Mouse (Mus musculus): ENCODE measurements around the gene 1500009C09Rik. TPM values are rescaled to one million over a fixed set of nuclear protein-coding genes. Genes with fewer than 3 reads are reported as not detected.
"Not testable (repeated sequence)": the region's sequence is repeated elsewhere in the genome, so short reads cannot be mapped to it uniquely, and the experiment has no call there.

1500009C09Rik gene
- total RNA-seq, 2 experiments from 2014 or later = not detected

GRCm38 (mm10) chr15:82244115-82244804 lies 7.9 kb upstream of the 1500009C09Rik start, which contains the start of gene Cenpm:
TSS of gene Cenpm (minus strand) at chr15:82244748.
- peak; percentile 99 for ATAC-seq (replicated peaks; ENCODE audit: low FRiP score, low TSS enrichment, poor library complexity, severe bottlenecking)

GRCm38 (mm10) chr15:82244805-82245161 lies 7.4 kb upstream of the 1500009C09Rik start:
- not testable (repeated sequence) for ATAC-seq (replicated peaks; ENCODE audit: low FRiP score, low TSS enrichment, poor library complexity, severe bottlenecking)

- ATAC-seq (replicated peaks; ENCODE audit: low FRiP score, low TSS enrichment, poor library complexity, severe bottlenecking) = no peak
Measured at GRCm38 (mm10) chr15:82247131-82247776, 4.9 kb upstream of the 1500009C09Rik start.

- ATAC-seq (replicated peaks; ENCODE audit: low FRiP score, low TSS enrichment, poor library complexity, severe bottlenecking) = no peak
Measured at GRCm38 (mm10) chr15:82251579-82251978, 618 bp upstream of the 1500009C09Rik start.

GRCm38 (mm10) chr15:82255248-82255647 lies 3.1 kb downstream of the 1500009C09Rik start:
- no peak for ATAC-seq (replicated peaks; ENCODE audit: low FRiP score, low TSS enrichment, poor library complexity, severe bottlenecking)

- ATAC-seq (replicated peaks; ENCODE audit: low FRiP score, low TSS enrichment, poor library complexity, severe bottlenecking) = no peak
Measured at GRCm38 (mm10) chr15:82255944-82256383, 3.8 kb downstream of the 1500009C09Rik start.

- ATAC-seq (replicated peaks; ENCODE audit: low FRiP score, low TSS enrichment, poor library complexity, severe bottlenecking) = peak; percentile 73
Measured at GRCm38 (mm10) chr15:82259510-82259909, 7.3 kb downstream of the 1500009C09Rik start.

GRCm38 (mm10) chr15:82266356-82266755 lies 14.2 kb downstream of the 1500009C09Rik start:
- peak; percentile 68 for ATAC-seq (replicated peaks; ENCODE audit: low FRiP score, low TSS enrichment, poor library complexity, severe bottlenecking)

- ATAC-seq (replicated peaks; ENCODE audit: low FRiP score, low TSS enrichment, poor library complexity, severe bottlenecking) = no peak
Measured at GRCm38 (mm10) chr15:82268185-82268584, 16.0 kb downstream of the 1500009C09Rik start.

GRCm38 (mm10) chr15:82268783-82269182 lies 16.6 kb downstream of the 1500009C09Rik start:
- ATAC-seq (replicated peaks; ENCODE audit: low FRiP score, low TSS enrichment, poor library complexity, severe bottlenecking) = no peak

GRCm38 (mm10) chr15:82271201-82271600 lies 19.0 kb downstream of the 1500009C09Rik start:
- ATAC-seq (replicated peaks; ENCODE audit: low FRiP score, low TSS enrichment, poor library complexity, severe bottlenecking) = peak; percentile 74; the same call in 1 of the 2 replicates

GRCm38 (mm10) chr15:82272295-82272694 lies 20.1 kb downstream of the 1500009C09Rik start:
- ATAC-seq (replicated peaks; ENCODE audit: low FRiP score, low TSS enrichment, poor library complexity, severe bottlenecking) = no peak

GRCm38 (mm10) chr15:82274593-82274926 lies 22.4 kb downstream of the 1500009C09Rik start, which contains the start of gene Sept3:
TSS of gene Sept3 (plus strand) at chr15:82274893.
- ATAC-seq (replicated peaks; ENCODE audit: low FRiP score, low TSS enrichment, poor library complexity, severe bottlenecking) = no peak

- ATAC-seq (replicated peaks; ENCODE audit: low FRiP score, low TSS enrichment, poor library complexity, severe bottlenecking) = no peak
Measured at GRCm38 (mm10) chr15:82274927-82275901, 23.0 kb downstream of the 1500009C09Rik start.

GRCm38 (mm10) chr15:82277591-82277990 lies 25.4 kb downstream of the 1500009C09Rik start:
- ATAC-seq (replicated peaks; ENCODE audit: low FRiP score, low TSS enrichment, poor library complexity, severe bottlenecking) = no peak

GRCm38 (mm10) chr15:82280638-82281037 lies 28.4 kb downstream of the 1500009C09Rik start:
- ATAC-seq (replicated peaks; ENCODE audit: low FRiP score, low TSS enrichment, poor library complexity, severe bottlenecking) = no peak

- ATAC-seq (replicated peaks; ENCODE audit: low FRiP score, low TSS enrichment, poor library complexity, severe bottlenecking) = peak; percentile 90
Measured at GRCm38 (mm10) chr15:82286157-82286556, 34.0 kb downstream of the 1500009C09Rik start.

- ATAC-seq (replicated peaks; ENCODE audit: low FRiP score, low TSS enrichment, poor library complexity, severe bottlenecking) = no peak
Measured at GRCm38 (mm10) chr15:82290252-82290651, 38.1 kb downstream of the 1500009C09Rik start.

GRCm38 (mm10) chr15:82292851-82293250 lies 40.7 kb downstream of the 1500009C09Rik start:
- ATAC-seq (replicated peaks; ENCODE audit: low FRiP score, low TSS enrichment, poor library complexity, severe bottlenecking) = peak; percentile 28; the same call in 1 of the 2 replicates

GRCm38 (mm10) chr15:82293271-82293711 lies 41.1 kb downstream of the 1500009C09Rik start:
- 0 out of 2 replicates have a peak, but pooled peaks have one; percentile 17 for ATAC-seq (replicated peaks; ENCODE audit: low FRiP score, low TSS enrichment, poor library complexity, severe bottlenecking)
